Mouse (Mus musculus): ENCODE results near the gene Nav2. TPM values are rescaled to one million over a fixed set of nuclear protein-coding genes. Genes with fewer than 3 reads are reported as not detected.
A peak's percentile ranks its signal among the peaks of the same experiment; 100 is the strongest.

Gene Nav2
- polyA plus RNA-seq, 1 experiment from 2014 or later: 6.0 TPM

GRCm38 (mm10) chr7:49232969-49233368 lies 324.5 kb downstream of the Nav2 start:
- no peak overlapping the region for H3K27ac ChIP-seq (replicated peaks)
- no peak for DNase-seq (ENCODE audit: low spot score)
- 89% methylated on average over 2 of the region's 2 CpGs for WGBS

GRCm38 (mm10) chr7:49234288-49234687 lies 325.8 kb downstream of the Nav2 start:
- DNase-seq (ENCODE audit: low spot score): no peak
- no peak overlapping the region for H3K4me2 ChIP-seq (replicated peaks; ENCODE audit: low read depth)
- H3K27ac ChIP-seq (replicated peaks): no peak overlapping the region
- no peaks in the 10 kb centered on the region for H3K27me3 ChIP-seq (ENCODE audit: control insufficient read depth, insufficient read depth, low read length)
- WGBS: 51% methylated on average over 8 of the region's 8 CpGs
- TF ChIP-seq CTCF (IDR thresholded peaks at IDR 0.05; ENCODE audit: low read depth) (no peak), EP300 (optimal IDR thresholded peaks at IDR 0.05) (no peak)
- H3K4me3 ChIP-seq (ENCODE audit: low read depth, low read length): no peak overlapping the region
- ATAC-seq (ENCODE audit: low FRiP score, low TSS enrichment): no peak
- H3K9me3 ChIP-seq (ENCODE audit: control insufficient read depth, low read length): no peaks in the 10 kb centered on the region
- no peaks in the 10 kb centered on the region for H3K36me3 ChIP-seq (ENCODE audit: control insufficient read depth, insufficient read depth, low read length)
- H3K9ac ChIP-seq (ENCODE audit: low read length): no peak overlapping the region
- H3K4me1 ChIP-seq (replicated peaks; ENCODE audit: control insufficient read depth, insufficient read depth): no peaks in the 10 kb centered on the region

More at GRCm38 (mm10) chr7:49232969-49233368, 324.5 kb downstream of the Nav2 start:
- no peak overlapping the region for H3K9ac ChIP-seq (ENCODE audit: low read length)
- no peaks in the 10 kb centered on the region for H3K9me3 ChIP-seq (ENCODE audit: control insufficient read depth, low read length)
- no peak for TF ChIP-seq CTCF (IDR thresholded peaks at IDR 0.05; ENCODE audit: low read depth)
- TF ChIP-seq EP300 (optimal IDR thresholded peaks at IDR 0.05): no peak
- no peaks in the 10 kb centered on the region for H3K36me3 ChIP-seq (ENCODE audit: control insufficient read depth, insufficient read depth, low read length)
- no peak overlapping the region for H3K4me2 ChIP-seq (replicated peaks; ENCODE audit: low read depth)
- H3K4me1 ChIP-seq (replicated peaks; ENCODE audit: control insufficient read depth, insufficient read depth): no peaks in the 10 kb centered on the region
- H3K4me3 ChIP-seq (ENCODE audit: low read depth, low read length): no peak overlapping the region
- no peaks in the 10 kb centered on the region for H3K27me3 ChIP-seq (ENCODE audit: control insufficient read depth, insufficient read depth, low read length)
- peak; percentile 37; the same call in 1 of the 2 replicates for ATAC-seq (ENCODE audit: low FRiP score, low TSS enrichment)

GRCm38 (mm10) chr7:49235271-49235681 lies 326.8 kb downstream of the Nav2 start:
- WGBS: 35% methylated on average over 9 of the region's 9 CpGs
- no peak for ATAC-seq (ENCODE audit: low FRiP score, low TSS enrichment)

GRCm38 (mm10) chr7:49235821-49236220 lies 327.3 kb downstream of the Nav2 start:
- WGBS: 55% methylated on average over 3 of the region's 3 CpGs
- no peak for ATAC-seq (ENCODE audit: low FRiP score, low TSS enrichment)
- H3K9me3 ChIP-seq (ENCODE audit: control insufficient read depth, low read length): no peaks in the 10 kb centered on the region
- no peak overlapping the region for H3K4me2 ChIP-seq (replicated peaks; ENCODE audit: low read depth)
- no peaks in the 10 kb centered on the region for H3K36me3 ChIP-seq (ENCODE audit: control insufficient read depth, insufficient read depth, low read length)
- H3K27me3 ChIP-seq (ENCODE audit: control insufficient read depth, insufficient read depth, low read length): no peaks in the 10 kb centered on the region
- no peak for TF ChIP-seq CTCF (IDR thresholded peaks at IDR 0.05; ENCODE audit: low read depth)
- TF ChIP-seq EP300 (optimal IDR thresholded peaks at IDR 0.05): no peak
- DNase-seq (ENCODE audit: low spot score): no peak
- H3K4me3 ChIP-seq (ENCODE audit: low read depth, low read length): no peak overlapping the region
- H3K4me1 ChIP-seq (replicated peaks; ENCODE audit: control insufficient read depth, insufficient read depth): no peaks in the 10 kb centered on the region
- H3K27ac ChIP-seq (replicated peaks): no peak overlapping the region
- no peak overlapping the region for H3K9ac ChIP-seq (ENCODE audit: low read length)

More at GRCm38 (mm10) chr7:49235271-49235681, 326.8 kb downstream of the Nav2 start:
- Histone ChIP-seq H3K36me3 (ENCODE audit: control insufficient read depth, insufficient read depth, low read length) (no peaks in the 10 kb centered on the region), H3K4me1 (replicated peaks; ENCODE audit: control insufficient read depth, insufficient read depth) (no peaks in the 10 kb centered on the region), H3K4me2 (replicated peaks; ENCODE audit: low read depth) (no peak overlapping the region), H3K9me3 (ENCODE audit: control insufficient read depth, low read length) (no peaks in the 10 kb centered on the region), H3K27me3 (ENCODE audit: control insufficient read depth, insufficient read depth, low read length) (no peaks in the 10 kb centered on the region), H3K27ac (replicated peaks) (no peak overlapping the region), H3K9ac (ENCODE audit: low read length) (no peak overlapping the region), H3K4me3 (ENCODE audit: low read depth, low read length) (no peak overlapping the region)
- TF ChIP-seq EP300 (optimal IDR thresholded peaks at IDR 0.05) (no peak), CTCF (IDR thresholded peaks at IDR 0.05; ENCODE audit: low read depth) (no peak)
- no peak for DNase-seq (ENCODE audit: low spot score)

GRCm38 (mm10) chr7:49240461-49240860 lies 331.9 kb downstream of the Nav2 start:
- DNase-seq (ENCODE audit: low spot score) (no peak), ATAC-seq (ENCODE audit: low FRiP score, low TSS enrichment) (no peak)
- TF ChIP-seq EP300 (optimal IDR thresholded peaks at IDR 0.05) (no peak), CTCF (IDR thresholded peaks at IDR 0.05; ENCODE audit: low read depth) (no peak)
- H3K4me2 ChIP-seq (replicated peaks; ENCODE audit: low read depth): no peak overlapping the region
- 86% methylated on average over 7 of the region's 7 CpGs for WGBS
- H3K36me3 ChIP-seq (ENCODE audit: control insufficient read depth, insufficient read depth, low read length): no peaks in the 10 kb centered on the region
- no peak overlapping the region for H3K4me3 ChIP-seq (ENCODE audit: low read depth, low read length)
- no peak overlapping the region for H3K9ac ChIP-seq (ENCODE audit: low read length)
- H3K4me1 ChIP-seq (replicated peaks; ENCODE audit: control insufficient read depth, insufficient read depth): 0 out of 2 replicates have a peak, but pooled peaks cover 2% of the 10 kb centered on the region
- no peak overlapping the region for H3K27ac ChIP-seq (replicated peaks)
- no peaks in the 10 kb centered on the region for H3K27me3 ChIP-seq (ENCODE audit: control insufficient read depth, insufficient read depth, low read length)
- no peaks in the 10 kb centered on the region for H3K9me3 ChIP-seq (ENCODE audit: control insufficient read depth, low read length)

- Histone ChIP-seq H3K27ac (replicated peaks) (no peak overlapping the region), H3K27me3 (ENCODE audit: control insufficient read depth, insufficient read depth, low read length) (no peaks in the 10 kb centered on the region), H3K4me1 (replicated peaks; ENCODE audit: control insufficient read depth, insufficient read depth) (0 out of 2 replicates have a peak, but pooled peaks cover 2% of the 10 kb centered on the region), H3K4me3 (ENCODE audit: low read depth, low read length) (no peak overlapping the region), H3K9me3 (ENCODE audit: control insufficient read depth, low read length) (no peaks in the 10 kb centered on the region), H3K9ac (ENCODE audit: low read length) (no peak overlapping the region), H3K4me2 (replicated peaks; ENCODE audit: low read depth) (no peak overlapping the region), H3K36me3 (ENCODE audit: control insufficient read depth, insufficient read depth, low read length) (no peaks in the 10 kb centered on the region)
- WGBS: 79% methylated on average over 3 of the region's 3 CpGs
- TF ChIP-seq CTCF (IDR thresholded peaks at IDR 0.05; ENCODE audit: low read depth): no peak
- TF ChIP-seq EP300 (optimal IDR thresholded peaks at IDR 0.05): no peak
- ATAC-seq (ENCODE audit: low FRiP score, low TSS enrichment): no peak
- DNase-seq (ENCODE audit: low spot score): no peak
Measured at GRCm38 (mm10) chr7:49241229-49241751, 332.8 kb downstream of the Nav2 start.
